Mouse (Mus musculus) hindbrain, embryonic 14.5 days (tissue): ENCODE results near the gene Hist2h3b. TPM values are rescaled to one million over a fixed set of nuclear protein-coding genes. Genes with fewer than 3 reads are reported as not detected.
A peak's percentile ranks its signal among the peaks of the same experiment; 100 is the strongest.
"Not testable (repeated sequence)": the region's sequence is repeated elsewhere in the genome, so short reads cannot be mapped to it uniquely, and the experiment has no call there.

ENCODE experiments used
- ATAC-seq: fragments of 200-750 bp; cut with Nextera tagmentation; 2 replicates; pipeline ENCODE4 v1.8.0; 2017; ENCODE audit warnings: moderate number of reproducible peaks, mild to moderate bottlenecking, moderate TSS enrichment, moderate library complexity; ENCODE audit not compliant: low FRiP score
- DNase-seq: peaks from one replicate; pipeline ENCODE4 v3.0.0-alpha.2; 2015; ENCODE audit warnings: low spot score
- H3K27ac ChIP-seq: fragments of 300-500 bp; sonication (generic); 2 replicates; pipeline ENCODE4 v1.5.1; 2014; ENCODE audit warnings: mild to moderate bottlenecking, moderate library complexity
- H3K27me3 ChIP-seq: fragments of 300-500 bp; sonication (generic); 2 replicates; pipeline ENCODE4 v1.6.1; 2014; ENCODE audit warnings: mild to moderate bottlenecking, low read length, mixed read lengths; ENCODE audit not compliant: control insufficient read depth, insufficient read depth
- H3K36me3 ChIP-seq: fragments of 300-500 bp; sonication (generic); replicated peaks from 2 replicates; pipeline ENCODE4 v1.6.1; 2014; ENCODE audit not compliant: control insufficient read depth, insufficient read depth
- H3K4me1 ChIP-seq: fragments of 300-500 bp; sonication (generic); replicated peaks from 2 replicates; pipeline ENCODE4 v1.6.1; 2014; ENCODE audit warnings: antibody characterized with exemption, low read length, mixed read lengths; ENCODE audit not compliant: control insufficient read depth, insufficient read depth
- H3K4me2 ChIP-seq: fragments of 300-500 bp; sonication (generic); replicated peaks from 2 replicates; pipeline ENCODE4 v1.6.1; 2014; ENCODE audit warnings: mild to moderate bottlenecking, moderate library complexity
- H3K4me3 ChIP-seq: fragments of 300-500 bp; sonication (generic); replicated peaks from 2 replicates; pipeline ENCODE4 v1.5.1; 2014; ENCODE audit warnings: mild to moderate bottlenecking, low read length
- H3K9ac ChIP-seq: fragments of 300-500 bp; sonication (generic); 2 replicates; pipeline ENCODE4 v1.6.1; 2014
- H3K9me3 ChIP-seq: fragments of 300-500 bp; sonication (generic); 2 replicates; pipeline ENCODE4 v1.6.1; 2016; ENCODE audit warnings: low read length; ENCODE audit not compliant: control insufficient read depth
- WGBS: fragments of 180-500 bp; shearing (Covaris S2); extraction: QIAGEN DNeasy Blood & Tissue Kit; methylation state at CpG from one replicate; pipeline ENCODE4 v1.1.7; 2014; 5-methylcytosine and 5-hydroxymethylcytosine counted together
- polyA plus RNA-seq: library from polyadenylated mRNA; unstranded; fragments of >200 nt; fragmentation: Nextera tagmentation; extraction: Ambion mirVana; gene quantifications from 2 replicates; pipeline ENCODE4 v1.2.1, GENCODE M21; 2014

Hist2h3b gene
- polyA plus RNA-seq, 1 experiment from 2014 or later = 12.3 TPM

DNA sequence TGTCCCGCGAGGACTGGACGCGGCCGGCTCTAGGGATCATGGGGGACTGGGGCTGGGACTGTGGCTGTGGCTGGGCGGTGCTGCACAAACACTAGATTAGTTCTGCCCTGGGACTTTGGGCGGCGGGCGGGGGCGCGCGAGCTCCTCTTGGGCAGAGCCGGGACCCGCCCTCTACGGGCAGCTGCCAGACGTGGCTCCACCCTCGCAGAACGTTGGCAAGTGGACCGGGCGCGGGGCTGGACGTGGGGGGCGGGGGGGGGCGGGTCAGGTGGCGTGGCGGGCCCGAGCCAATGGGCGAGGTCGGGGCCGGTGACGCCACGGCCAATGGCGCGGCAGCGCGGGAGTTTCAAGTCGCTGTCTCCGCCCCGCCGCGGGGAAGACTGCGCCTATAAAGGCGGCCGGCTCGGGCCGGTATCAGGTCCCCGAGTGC lies 22.0 kb upstream of the Hist2h3b start, which contains the start of gene Hist2h3c1:
Gene Hist2h3c1, plus strand, starts transcription at position 259 of the 430 bp plus-strand sequence.
- Histone ChIP-seq H3K4me1 (peaks cover 15% of the 10 kb centered on the region; the same call in 1 of the 2 replicates), H3K27ac (0 out of 2 replicates have a peak within 1 kb of the TSS, but pooled peaks have one; percentile 47), H3K4me2 (peak within 1 kb of the TSS; percentile 46), H3K9ac (peak within 1 kb of the TSS; percentile 40), H3K4me3 (peak within 1 kb of the TSS; percentile 28)
- DNase-seq, H3K36me3 ChIP-seq, H3K9me3 ChIP-seq, H3K27me3 ChIP-seq: not testable (repeated sequence)
- peak; percentile 90 for ATAC-seq
- WGBS = no CpG with 5 or more reads among the region's 47 CpGs

DNA sequence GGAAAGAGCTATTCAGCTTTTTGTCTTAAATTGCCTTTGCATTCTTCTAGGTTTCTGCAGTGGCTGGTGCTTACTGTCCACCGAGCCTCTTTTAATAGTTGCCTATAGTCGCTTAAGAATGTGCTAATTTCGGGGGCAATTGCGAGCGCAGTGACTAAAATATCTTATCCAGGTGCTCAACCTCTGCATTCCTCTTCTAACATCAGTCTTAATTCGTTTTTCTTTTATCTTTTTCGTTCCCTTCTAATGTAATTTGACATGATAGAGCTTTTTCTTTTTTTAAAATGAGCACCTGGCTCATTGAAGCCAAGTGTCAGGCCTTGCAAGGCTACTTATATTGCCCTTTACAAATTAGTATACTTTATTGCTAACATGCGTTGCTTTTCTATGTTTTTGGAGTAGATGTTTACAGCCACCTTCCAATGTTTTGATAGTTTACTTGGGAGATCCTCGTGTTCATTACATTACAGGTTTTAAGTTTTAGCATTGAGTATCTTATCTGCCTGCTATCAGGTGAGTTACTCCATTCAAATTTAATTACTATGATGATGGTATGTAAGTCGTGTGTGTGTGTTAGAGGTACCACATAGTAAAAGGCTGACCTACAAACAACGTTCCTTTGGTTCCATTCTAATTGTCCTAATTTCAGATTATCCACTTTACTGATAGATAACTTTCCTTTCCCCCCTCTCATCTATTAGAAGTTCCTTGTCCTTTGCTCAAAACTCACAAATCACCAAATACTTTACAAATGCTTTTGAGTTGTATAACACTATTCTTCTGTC lies 20.9 kb upstream of the Hist2h3b start:
- H3K9me3 ChIP-seq = no peaks in the 10 kb centered on the region
- DNase-seq (no peak), ATAC-seq (no peak)
- H3K9ac ChIP-seq = peak overlapping the region; percentile 40
- no peaks in the 10 kb centered on the region for H3K27me3 ChIP-seq
- WGBS = 4% methylated on average over 11 of the region's 11 CpGs
- H3K4me2 ChIP-seq = peak overlapping the region; percentile 36
- no peaks in the 10 kb centered on the region for H3K36me3 ChIP-seq
- H3K4me1 ChIP-seq = peaks cover 15% of the 10 kb centered on the region; the same call in 1 of the 2 replicates
- peak overlapping the region; percentile 20 for H3K4me3 ChIP-seq
- H3K27ac ChIP-seq = no peak overlapping the region

DNA sequence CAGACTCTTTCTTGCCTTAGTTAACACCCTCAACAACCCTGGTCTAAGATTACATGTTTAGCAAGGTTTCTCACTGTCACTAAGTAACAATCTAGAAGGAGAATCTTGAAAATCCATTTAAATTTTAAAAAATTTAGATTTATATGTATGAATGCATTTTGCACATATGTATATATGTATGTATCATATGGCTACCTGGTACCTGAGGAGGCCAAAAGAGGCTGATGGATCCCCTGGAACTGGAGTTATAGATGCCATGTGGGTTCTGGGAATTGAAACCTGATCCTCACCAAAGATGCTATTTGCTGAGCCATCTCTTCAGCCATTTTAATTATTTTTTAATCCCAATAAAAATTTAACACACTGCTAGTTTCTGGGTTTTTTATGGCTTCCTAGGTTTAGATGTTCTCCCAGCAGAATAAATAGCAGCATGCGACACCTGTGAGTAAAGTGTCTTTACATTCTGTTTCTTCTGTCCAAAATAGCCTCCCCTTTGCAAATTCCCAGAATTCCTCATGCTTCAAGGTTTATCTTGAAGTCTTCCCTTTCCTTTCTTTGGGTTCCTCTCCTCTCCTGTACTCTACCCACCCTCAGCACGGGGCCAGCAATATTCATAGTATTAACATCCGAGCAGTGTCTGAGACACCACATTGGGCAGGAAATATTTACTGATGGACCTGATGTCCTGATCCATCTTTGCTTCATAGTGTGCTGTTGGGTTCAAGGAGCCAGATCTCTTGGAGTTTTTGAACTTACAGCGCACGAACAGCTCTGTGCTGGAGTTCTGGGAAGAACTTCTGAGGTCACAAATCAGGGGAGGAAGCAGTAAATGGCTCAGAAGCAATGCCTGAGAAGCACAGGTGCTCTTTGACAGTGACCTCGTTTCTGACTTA lies 20.1 kb upstream of the Hist2h3b start:
- no peaks in the 10 kb centered on the region for H3K9me3 ChIP-seq
- H3K27ac ChIP-seq = no peak overlapping the region
- ATAC-seq (no peak), DNase-seq (no peak)
- H3K27me3 ChIP-seq = no peaks in the 10 kb centered on the region
- peak overlapping the region; percentile 40; the same call in 1 of the 2 replicates for H3K9ac ChIP-seq
- 51% methylated on average over 6 of the region's 6 CpGs for WGBS
- H3K4me3 ChIP-seq = no peak overlapping the region
- no peaks in the 10 kb centered on the region for H3K36me3 ChIP-seq
- peak overlapping the region; percentile 36 for H3K4me2 ChIP-seq
- peaks cover 15% of the 10 kb centered on the region; the same call in 1 of the 2 replicates for H3K4me1 ChIP-seq

DNA sequence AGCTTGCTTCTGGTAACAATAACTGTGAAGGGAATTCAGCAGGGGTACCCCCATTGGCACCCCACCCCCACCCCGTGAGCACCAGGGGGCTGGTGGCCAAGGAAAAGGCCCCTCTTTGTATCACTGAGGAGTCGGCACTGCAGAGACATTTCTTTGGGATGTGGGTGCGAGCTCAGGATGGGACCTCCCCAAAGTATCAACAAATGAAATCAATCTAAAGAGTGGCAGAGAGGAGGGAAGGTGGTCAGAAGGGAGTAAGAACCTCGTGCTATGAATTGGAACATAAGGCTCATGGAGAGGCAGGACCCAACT lies 19.5 kb upstream of the Hist2h3b start:
- Histone ChIP-seq H3K4me2 (no peak overlapping the region; the same call in 1 of the 2 replicates), H3K9ac (no peak overlapping the region), H3K27me3 (no peaks in the 10 kb centered on the region), H3K36me3 (no peaks in the 10 kb centered on the region), H3K4me3 (no peak overlapping the region), H3K27ac (no peak overlapping the region), H3K4me1 (peaks cover 14% of the 10 kb centered on the region; the same call in 1 of the 2 replicates), H3K9me3 (no peaks in the 10 kb centered on the region)
- no peak for DNase-seq
- WGBS = 55% methylated on average over 4 of the region's 4 CpGs
- ATAC-seq = no peak

DNA sequence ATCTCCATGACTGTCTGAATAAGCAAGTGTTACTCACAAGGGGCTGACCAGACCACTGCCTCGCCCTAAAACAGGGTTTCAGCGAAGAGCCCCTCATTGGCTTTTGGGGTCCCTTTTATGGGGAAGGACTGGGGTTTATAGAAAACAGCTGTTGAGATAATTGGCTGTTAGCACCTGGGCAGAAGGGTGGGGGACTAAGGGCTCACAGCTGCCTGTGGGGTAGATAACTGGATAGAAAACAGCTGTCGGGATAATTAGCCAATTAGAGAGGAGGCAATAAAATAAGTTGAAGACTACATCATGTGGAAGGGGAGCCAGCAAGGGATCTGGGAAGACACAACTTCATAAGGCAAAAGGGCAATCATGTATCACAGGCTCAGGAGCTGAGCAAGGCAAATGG lies 17.6 kb upstream of the Hist2h3b start:
- no peak for ATAC-seq
- Histone ChIP-seq H3K27me3 (no peaks in the 10 kb centered on the region), H3K4me3 (no peak overlapping the region), H3K4me1 (0 out of 2 replicates have a peak, but pooled peaks cover 5% of the 10 kb centered on the region), H3K27ac (no peak overlapping the region), H3K4me2 (no peak overlapping the region), H3K9ac (no peak overlapping the region), H3K36me3 (no peaks in the 10 kb centered on the region), H3K9me3 (no peaks in the 10 kb centered on the region)
- 89% methylated on average over 3 of the region's 3 CpGs for WGBS
- DNase-seq = no peak

DNA sequence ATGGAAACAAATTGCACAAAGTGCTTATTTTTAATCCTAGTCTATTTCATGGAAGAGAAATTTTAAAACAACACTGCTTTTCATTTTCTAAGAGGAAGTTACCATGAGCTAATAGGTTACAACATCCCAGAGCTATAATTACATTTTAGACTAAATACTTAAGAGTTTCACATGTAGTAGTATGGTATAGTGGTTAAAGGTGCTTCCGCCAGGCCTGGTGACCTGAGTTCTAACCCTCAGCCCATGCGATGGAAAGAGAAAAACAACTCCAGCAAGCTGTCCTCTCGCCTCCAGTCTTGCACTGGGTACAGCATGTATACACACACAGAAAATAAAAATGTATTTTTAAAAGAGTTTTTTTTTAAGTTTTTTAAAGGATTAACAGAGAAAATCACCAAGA lies 16.7 kb upstream of the Hist2h3b start:
- H3K4me2 ChIP-seq = no peak overlapping the region
- DNase-seq = no peak
- 0 out of 2 replicates have a peak, but pooled peaks cover 5% of the 10 kb centered on the region for H3K4me1 ChIP-seq
- H3K9ac ChIP-seq = no peak overlapping the region
- H3K27me3 ChIP-seq = no peaks in the 10 kb centered on the region
- H3K4me3 ChIP-seq = no peak overlapping the region
- no peaks in the 10 kb centered on the region for H3K9me3 ChIP-seq
- H3K36me3 ChIP-seq = no peaks in the 10 kb centered on the region
- H3K27ac ChIP-seq = no peak overlapping the region
- 92% methylated on average over 3 of the region's 3 CpGs for WGBS
- ATAC-seq = no peak

DNA sequence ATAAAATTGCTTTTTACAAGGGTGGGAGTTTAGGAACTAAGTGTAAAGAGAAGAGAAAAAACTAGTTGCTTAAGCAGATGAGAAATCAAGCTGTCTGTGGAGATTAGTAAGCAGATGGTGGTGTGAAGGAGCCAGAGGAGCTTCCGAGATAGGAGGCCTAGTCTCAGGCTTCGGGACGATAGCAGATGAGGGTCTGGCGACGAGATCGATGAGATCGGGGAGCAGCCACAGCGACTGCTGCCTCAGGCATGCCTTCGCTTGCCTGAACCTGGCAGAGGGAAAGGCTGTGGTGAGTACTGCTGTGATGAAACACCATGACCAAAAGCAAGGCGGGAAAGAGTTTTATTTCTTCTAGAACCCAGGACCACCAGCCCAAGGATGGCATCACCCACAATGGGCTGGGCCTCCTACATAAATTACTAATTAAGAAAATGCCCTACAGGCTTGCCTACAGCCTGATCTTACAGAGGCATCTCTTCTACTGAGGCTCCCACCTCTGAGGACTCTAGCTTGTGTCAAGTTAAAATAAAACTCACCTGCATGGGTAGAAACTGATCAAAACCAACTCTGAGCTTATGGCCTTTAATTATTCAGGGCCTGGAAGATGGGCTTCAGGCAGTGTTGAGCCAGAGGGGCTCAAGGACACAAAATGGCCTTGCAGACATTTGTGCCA lies 13.6 kb upstream of the Hist2h3b start:
- H3K36me3 ChIP-seq = no peaks in the 10 kb centered on the region
- DNase-seq = no peak
- H3K27me3 ChIP-seq = no peaks in the 10 kb centered on the region
- H3K4me2 ChIP-seq = no peak overlapping the region
- no peaks in the 10 kb centered on the region for H3K9me3 ChIP-seq
- no peak overlapping the region for H3K4me3 ChIP-seq
- 0 out of 2 replicates have a peak overlapping the region, but pooled peaks have one; percentile 11 for H3K9ac ChIP-seq
- no peak overlapping the region for H3K27ac ChIP-seq
- H3K4me1 ChIP-seq = no peaks in the 10 kb centered on the region
- WGBS = 52% methylated on average over 10 of the region's 10 CpGs
- no peak for ATAC-seq

DNA sequence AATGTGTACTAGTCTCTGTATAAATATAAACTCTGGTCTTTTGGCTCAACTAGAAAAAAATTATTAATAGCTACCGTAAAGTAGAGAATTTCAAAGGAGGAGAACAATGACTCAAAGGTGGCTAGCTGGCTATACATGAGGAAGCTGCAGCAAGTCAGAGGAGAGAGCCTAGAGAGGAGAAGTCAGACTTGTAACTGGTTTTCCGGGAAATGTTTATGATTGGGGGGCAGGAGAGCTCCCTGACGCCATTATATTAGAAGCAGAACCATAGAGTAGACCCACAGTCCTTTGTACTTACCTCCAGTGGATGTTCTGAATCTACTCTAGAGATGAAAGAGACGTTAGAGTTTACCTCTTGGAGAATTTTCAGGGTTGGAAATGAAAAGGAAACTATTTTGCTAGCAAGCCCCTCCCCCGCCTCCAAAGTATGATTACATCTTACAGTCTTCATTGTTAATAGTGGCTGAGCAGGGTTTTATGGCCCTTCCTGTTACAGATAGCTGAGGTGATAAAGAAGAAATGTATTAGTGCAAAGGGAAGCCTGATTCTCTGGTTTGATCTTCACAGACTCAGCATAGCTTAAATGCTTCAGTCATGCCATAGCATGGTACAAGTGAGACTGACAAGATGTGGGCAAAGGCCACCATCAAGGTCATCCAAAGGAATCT lies 12.4 kb upstream of the Hist2h3b start:
- DNase-seq (no peak), ATAC-seq (no peak)
- Histone ChIP-seq H3K4me3 (no peak overlapping the region), H3K9me3 (no peaks in the 10 kb centered on the region), H3K27ac (no peak overlapping the region), H3K9ac (no peak overlapping the region), H3K4me2 (no peak overlapping the region), H3K36me3 (no peaks in the 10 kb centered on the region), H3K4me1 (no peaks in the 10 kb centered on the region), H3K27me3 (no peaks in the 10 kb centered on the region)
- WGBS = 87% methylated on average over 5 of the region's 5 CpGs
